Mouse (Mus musculus) spleen, adult 12 weeks (tissue): ENCODE results near the gene Myof.
A peak's percentile ranks its signal among the peaks of the same experiment; 100 is the strongest.

ENCODE experiments used
- DNase-seq: peaks from one replicate; pipeline ENCODE4 v3.0.0; 2022; ENCODE audit warnings: low spot score

Gene Myof

DNA sequence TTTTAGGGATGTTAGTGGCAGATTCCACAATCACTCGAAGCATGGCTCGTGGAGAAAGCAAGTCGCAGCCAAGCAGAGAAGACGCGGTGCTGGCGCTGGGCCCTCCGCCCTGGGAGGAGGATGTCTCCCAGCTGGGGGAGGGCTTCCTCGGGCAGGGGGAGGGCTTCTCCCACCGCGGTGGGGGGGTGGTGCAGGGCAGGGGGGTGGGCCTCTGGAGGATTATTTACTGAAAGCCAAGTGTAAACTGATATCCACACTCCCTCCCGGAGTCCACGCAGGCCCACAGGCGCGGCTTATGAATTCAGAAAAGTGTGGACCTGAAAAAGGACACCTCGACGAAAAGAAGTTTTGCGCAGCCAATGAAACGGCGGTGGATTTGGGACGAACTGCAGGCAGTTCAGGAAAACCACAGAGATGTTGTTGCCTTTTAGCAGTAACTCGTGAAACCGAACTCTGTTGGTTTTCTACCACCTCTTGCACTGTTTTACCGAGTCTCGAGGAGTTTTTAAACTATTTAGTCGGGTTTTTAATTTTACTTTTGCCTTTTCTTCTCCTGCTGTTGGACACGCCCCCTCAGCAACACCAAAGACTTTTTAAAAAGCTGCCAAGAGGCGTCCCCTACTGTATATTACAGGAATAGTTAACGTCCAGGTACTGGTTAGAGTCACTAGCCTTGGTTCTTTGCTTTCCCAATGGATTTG is at the start of gene Myof:
Gene Myof, minus strand, starts transcription at position 297 of the 701 bp plus-strand sequence.
- DNase-seq, result no peak

GRCm38 (mm10) chr19:38091512-38091985 is 48.2 kb upstream of the Myof start:
- no peak for DNase-seq

GRCm38 (mm10) chr19:38089358-38089757 is 46.0 kb upstream of the Myof start:
- DNase-seq, result no peak

DNA sequence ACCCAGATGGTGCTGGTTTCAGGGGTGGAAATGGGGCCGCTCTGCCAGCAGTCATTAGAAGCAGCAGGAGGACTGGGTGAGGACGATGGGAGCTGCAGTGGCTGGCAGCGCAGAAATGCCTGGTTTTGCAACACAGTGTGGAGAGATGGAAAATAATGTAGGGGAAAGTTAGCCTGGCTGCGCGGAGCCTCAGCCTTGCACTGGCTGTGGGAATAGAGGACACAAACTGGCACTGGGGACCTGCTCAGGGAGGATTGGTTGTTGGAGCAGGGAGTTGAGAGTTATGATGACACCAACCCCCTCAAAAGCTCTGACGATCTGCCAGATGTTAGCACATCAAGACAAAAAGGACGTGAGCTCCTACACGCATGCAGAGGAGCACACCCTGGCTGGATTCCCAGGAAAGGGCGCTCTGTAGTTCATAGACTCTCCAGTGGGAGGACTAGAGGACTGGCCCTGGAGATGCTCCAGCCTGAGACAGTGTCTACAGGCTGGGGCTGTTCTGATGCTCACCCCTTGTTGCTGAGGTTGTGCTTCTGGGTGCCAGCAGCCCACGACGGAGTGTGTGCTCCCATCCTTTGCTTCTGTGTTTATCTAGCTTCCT is 43.7 kb upstream of the Myof start:
- no peak for DNase-seq

- DNase-seq, result no peak
Measured at GRCm38 (mm10) chr19:38085841-38086240, 42.5 kb upstream of the Myof start.

DNA sequence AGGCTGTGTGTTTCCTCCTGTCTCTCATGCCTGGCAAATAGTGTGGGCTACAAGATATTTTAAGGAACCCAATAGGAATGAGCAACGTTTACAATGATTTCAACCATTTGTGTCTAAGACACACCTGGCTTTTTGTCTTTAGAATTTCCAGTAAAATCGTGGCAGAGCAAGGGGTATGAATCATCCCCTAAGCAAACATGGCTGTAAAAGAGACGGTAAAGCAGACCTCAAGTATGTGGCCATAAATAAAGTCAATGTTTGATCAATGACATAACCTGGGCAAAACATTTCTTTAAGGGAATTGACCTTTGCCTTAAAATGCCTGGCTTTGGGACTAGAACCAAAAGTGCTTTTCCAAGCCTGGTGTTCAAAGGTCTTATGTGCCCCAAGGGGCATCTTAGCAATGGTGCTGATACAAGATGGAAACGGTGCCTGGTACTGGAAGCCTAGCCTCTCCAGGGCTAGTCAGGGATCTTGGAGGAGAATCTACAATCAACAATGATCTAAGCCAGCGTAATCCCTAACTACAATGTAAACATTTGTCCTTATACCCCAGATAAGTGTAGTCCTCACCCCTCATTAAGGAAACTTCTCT is 39.7 kb upstream of the Myof start:
- no peak for DNase-seq

- DNase-seq, result no peak
Measured at GRCm38 (mm10) chr19:38081361-38081760, 38.0 kb upstream of the Myof start.

DNA sequence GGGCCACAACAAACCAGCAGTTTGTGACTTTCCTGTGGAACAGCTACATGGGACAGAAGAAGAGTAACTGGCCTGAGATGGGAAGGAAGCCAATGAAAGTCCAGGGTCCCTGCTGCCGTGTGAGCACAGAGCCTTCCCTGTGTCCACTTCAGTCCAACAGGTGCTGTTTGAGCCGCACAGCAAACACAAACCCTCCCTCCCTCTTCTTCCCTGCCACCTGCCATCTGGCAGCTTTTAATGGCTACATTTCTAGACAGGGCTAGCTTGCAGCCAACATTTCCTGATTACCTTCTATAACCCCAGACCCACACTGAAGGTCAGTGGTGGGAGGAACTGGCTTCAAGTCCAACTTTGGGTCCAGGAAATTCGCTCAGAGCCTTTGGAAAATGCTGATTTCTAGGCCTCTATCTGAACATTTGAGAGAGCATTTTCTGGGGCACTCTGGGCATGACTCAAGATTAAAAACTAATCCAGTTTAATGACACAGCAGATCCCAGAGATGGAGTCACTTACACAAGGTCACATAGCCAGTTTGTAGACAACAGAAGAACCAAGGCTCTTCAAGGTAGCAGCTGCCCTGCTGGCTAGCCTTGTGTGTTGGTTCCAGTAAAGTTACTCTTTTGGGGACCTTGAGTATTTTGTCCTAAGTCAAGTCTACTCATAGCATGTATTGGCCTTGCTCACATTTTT is 34.6 kb upstream of the Myof start:
- no peak for DNase-seq

DNA sequence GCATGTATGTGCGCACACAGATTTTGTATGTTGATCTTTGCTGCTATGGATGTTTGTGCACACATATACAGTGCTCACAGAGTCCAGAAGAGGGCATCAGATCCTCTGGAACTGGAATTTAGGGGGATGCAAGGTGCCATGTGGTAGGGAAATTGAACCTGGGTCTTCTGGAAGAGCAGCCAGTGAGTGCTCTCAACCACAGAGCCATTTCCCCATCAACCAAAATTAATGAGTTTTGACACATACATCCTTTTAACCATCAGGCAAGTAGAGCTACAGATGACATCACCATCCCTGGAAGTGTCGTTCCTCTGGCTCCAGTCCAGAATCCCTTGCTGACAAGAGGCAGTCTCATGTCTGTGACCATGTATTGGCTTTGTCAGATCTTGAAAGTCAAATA is 32.9 kb upstream of the Myof start:
- no peak for DNase-seq

DNA sequence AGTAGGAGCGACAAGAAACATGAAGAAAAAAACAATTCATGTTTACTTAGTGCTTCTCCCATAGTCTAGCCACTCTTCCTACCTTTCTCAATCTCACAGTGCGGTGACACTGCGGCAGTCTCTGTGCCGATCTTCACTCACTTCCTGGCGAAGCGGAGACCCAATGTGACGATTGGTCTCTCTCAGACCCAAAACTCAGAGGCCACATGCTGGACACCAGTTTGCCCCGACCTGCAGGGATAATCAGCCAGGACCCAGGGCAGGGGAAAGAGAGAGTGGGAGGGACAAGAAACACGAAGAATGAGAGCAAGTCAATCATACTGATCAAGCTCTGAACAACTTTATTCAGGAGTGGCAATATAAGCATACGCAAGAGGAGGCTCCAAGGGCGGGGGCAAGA is 31.7 kb upstream of the Myof start:
- DNase-seq, result no peak

- DNase-seq, result no peak
Measured at GRCm38 (mm10) chr19:38073226-38073625, 29.8 kb upstream of the Myof start.

DNA sequence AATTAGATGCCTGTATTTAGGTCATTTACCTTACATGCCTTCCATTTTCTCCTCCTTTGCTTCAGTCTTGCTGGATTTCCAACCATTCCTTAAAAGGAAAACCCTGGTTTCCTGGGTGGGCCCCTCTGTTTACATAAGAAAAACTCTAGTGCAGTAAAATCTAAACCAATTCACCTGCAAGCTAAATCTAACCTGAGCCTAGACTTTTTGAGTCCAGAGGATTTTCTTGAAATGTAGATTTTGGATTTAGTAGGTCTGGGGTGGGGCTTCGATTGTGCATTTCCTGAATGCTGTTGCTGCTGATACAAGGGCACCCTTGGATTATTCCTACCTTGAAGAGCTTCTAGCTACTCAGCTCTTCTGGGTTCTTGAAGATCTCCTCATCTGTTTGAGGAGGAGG is 20.7 kb upstream of the Myof start:
- no peak for DNase-seq

DNA sequence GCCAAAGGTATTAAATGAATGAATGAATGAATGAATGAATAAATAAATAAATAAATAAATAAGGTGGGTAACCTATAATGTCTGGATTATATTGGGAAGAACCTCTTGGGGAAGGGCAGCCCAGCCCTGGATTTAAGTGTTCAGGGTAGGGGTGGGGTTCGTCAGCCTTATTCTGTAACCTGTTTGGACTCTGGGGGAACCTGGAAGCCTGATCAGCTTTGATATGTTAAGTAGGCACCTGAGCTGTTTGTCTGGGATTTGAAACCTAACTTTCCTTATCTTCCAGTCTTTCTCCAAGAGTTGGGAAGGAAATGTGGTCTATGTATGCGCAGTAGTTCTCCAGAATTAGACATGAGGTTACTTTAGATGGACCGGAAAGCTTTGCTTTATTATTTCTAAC is 19.8 kb upstream of the Myof start:
- DNase-seq, result no peak

DNA sequence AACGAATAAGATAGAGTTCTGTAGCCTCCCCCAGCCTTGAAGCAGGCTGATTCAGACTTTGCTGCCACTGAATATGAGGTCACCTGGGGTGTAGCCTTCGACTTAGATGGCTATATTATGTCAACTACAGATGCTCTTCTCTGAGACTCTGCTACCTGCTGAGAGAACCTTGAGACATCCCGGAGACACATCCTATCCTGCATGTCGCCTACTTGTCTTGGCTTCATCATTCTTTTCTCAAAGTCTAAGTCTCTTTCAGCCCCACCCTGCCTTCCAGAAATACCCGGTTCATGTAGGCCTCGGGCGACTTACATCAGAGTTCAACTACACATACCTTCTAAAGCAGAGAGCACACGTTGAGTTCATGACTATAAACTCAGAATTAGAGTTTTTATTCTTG is 13.6 kb upstream of the Myof start:
- no peak for DNase-seq

DNA sequence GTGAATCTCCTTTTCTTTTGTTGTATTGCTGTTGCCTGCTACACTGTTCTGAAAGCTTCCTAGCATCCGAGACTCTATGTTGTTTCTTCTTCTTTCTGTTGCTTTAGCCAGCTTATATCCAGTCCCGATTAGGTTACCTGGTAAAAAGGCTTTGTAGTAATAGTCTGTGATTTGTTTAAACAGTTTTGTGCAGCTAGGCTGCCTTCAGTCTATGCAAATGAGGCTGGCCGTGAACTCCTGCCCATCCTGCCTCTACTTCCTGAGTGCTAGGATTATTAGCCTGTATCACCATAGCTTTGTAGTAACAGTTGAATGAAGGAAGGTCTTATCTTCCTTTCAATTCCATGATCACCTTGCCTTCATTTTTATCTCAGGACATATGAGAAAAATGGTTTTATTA is 12.9 kb upstream of the Myof start:
- DNase-seq, result no peak

GRCm38 (mm10) chr19:38055798-38056197 is 12.4 kb upstream of the Myof start:
- DNase-seq, result no peak

DNA sequence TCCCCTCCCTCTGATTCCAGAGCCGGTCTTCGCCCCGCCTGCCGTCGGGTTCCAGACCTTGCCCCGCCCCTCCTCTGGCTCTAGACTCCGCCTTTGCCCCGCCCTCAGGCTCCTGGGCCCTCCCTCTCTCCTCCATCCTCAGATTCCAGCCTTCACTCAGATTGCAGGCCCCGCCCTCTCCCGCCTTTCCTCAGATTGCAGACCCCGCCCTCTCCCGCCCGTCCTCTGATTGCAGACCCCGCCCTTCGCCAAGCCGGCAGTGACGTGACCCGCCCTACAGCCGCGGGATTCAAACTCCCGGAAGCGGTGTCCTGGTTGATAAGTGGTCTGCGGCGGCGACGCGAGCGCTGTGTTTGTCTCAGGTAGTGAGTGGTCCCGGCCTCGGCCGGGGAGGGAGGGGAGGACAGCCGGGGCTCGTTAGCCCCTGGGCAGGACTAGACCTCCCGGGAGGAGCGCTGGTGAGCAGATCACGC is 11.4 kb upstream of the Myof start, which contains the start of gene Cep55:
Gene Cep55, plus strand, starts transcription at position 292 of the 473 bp plus-strand sequence.
- peak; percentile 76 for DNase-seq

- peak; percentile 37 for DNase-seq
Measured at GRCm38 (mm10) chr19:38054149-38054719, 10.9 kb upstream of the Myof start.

DNA sequence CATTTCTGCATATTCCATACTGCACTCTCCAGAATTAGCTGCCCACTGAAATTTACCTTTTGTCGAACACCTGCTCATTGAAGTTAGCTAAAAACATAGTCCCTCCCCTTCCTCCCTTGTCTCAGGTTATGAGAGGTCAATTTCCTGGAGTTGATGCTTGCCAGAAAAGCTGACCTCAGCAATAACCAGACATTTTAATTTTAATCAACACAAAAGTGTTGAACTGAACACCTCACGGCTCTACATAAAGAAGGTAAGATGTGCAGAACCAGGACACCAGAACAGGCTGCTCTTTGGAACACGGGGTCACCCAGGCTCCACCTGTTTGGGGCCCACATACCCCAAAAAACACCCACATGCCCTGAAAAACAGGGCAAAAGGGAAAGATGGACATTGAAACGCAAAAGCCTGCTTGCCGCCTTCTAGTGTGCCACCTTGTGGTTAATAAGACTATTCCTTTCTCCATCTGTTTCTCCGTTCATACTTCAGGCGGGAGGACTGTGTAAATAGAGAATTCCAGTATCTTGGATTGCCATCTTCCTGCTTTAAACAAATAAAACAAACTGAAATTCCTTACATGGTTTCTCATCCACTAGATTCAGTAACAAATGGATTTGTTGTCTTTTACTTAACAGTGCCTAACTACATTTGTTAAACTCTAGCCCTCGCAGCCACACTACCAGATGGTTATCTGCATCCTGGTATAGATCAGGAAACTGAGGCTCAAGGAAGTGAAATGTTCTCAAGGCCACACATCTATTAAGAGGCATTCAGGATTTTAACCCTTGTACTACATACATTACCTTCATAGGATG is 10.1 kb upstream of the Myof start:
- no peak for DNase-seq

- no peak for DNase-seq
Measured at GRCm38 (mm10) chr19:38049686-38050085, 6.3 kb upstream of the Myof start.

GRCm38 (mm10) chr19:38045198-38045597 is 1.8 kb upstream of the Myof start:
- DNase-seq, result no peak
